Mouse (Mus musculus) ES-E14 (cell line): ENCODE results near the gene Ppil3.

ENCODE experiments used
- HCFC1 ChIP-seq: IDR thresholded peaks from 2 replicates; pipeline ENCODE4 v1.6.1; 2012; ENCODE audit warnings: low read length, inconsistent platforms, borderline replicate concordance; ENCODE audit not compliant: insufficient read depth
- MAFK ChIP-seq: IDR thresholded peaks from 2 replicates; pipeline ENCODE4 v1.6.1; 2014; ENCODE audit warnings: mild to moderate bottlenecking, low read depth, low read length, inconsistent platforms; ENCODE audit not compliant: insufficient read depth
- ZC3H11A ChIP-seq: IDR thresholded peaks from 2 replicates; pipeline ENCODE4 v1.6.1; 2012; ENCODE audit warnings: low read depth, mild to moderate bottlenecking, inconsistent platforms, low read length, borderline replicate concordance
- ZNF384 ChIP-seq: IDR thresholded peaks from 2 replicates; pipeline ENCODE4 v1.6.1; 2012; ENCODE audit warnings: low read depth, low read length, inconsistent platforms

- TF ChIP-seq HCFC1: no peak
- no peak for TF ChIP-seq ZNF384
- no peak for TF ChIP-seq ZC3H11A
- no peak for TF ChIP-seq MAFK
Measured at GRCm38 (mm10) chr1:58401396-58401795, 43.9 kb downstream of the Ppil3 start.
